Mouse (Mus musculus): Measurements from ENCODE around the gene Glycam1. TPM values are rescaled to one million over a fixed set of nuclear protein-coding genes. Genes with fewer than 3 reads are reported as not detected.

The Glycam1 gene
- polyA plus RNA-seq, 1 experiment from 2014 or later: not detected

- Histone ChIP-seq H3K9ac (replicated peaks; ENCODE audit: low read depth, low read length) (no peak overlapping the region), H3K4me1 (ENCODE audit: control insufficient read depth, insufficient read depth, low read length) (0 out of 2 replicates have a peak, but pooled peaks cover 5% of the 10 kb centered on the region), H3K36me3 (ENCODE audit: control insufficient read depth, insufficient read depth, low read length) (no peaks in the 10 kb centered on the region), H3K9me3 (ENCODE audit: control insufficient read depth, low read depth, low read length) (no peaks in the 10 kb centered on the region), H3K27me3 (ENCODE audit: control insufficient read depth, insufficient read depth, low read length) (no peaks in the 10 kb centered on the region; the same call in 1 of the 2 replicates), H3K4me3 (ENCODE audit: low read depth, low read length) (no peak overlapping the region), H3K4me2 (replicated peaks; ENCODE audit: low read depth, low read length) (no peak overlapping the region), H3K27ac (ENCODE audit: low read length) (no peak overlapping the region)
- ATAC-seq (ENCODE audit: insufficient number of reproducible peaks, insufficient read depth, low FRiP score, low read depth): no peak
- WGBS: 82% methylated on average over 7 of the region's 7 CpGs
These were observed 30.7 kb downstream of the Glycam1 start for GRCm38 (mm10) chr15:103534054-103534620.

DNA sequence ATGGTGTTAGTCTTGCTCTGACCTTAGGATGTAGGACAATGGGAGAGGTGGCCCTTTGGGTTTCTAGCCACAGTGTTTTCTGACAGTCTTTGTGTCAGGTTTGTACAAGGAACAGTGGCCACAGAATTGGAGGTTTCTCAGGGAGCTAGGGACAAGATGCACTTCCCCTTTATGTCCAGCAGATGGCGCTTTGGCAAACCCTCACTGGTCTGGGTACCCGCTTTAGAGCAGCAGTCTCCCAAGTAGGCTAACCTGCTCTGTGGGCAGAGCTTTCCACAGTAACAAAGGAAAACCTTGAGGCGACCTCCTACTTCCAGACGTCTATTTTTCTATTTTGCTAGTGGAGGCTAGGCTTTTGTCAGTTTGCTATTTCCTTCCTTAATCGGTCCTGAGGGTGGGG is 34.5 kb downstream of the Glycam1 start:
- H3K9me3 ChIP-seq (ENCODE audit: control insufficient read depth, low read depth, low read length): no peaks in the 10 kb centered on the region
- peak; percentile 70; the same call in 1 of the 2 replicates for ATAC-seq (ENCODE audit: insufficient number of reproducible peaks, insufficient read depth, low FRiP score, low read depth)
- no peak overlapping the region for H3K27ac ChIP-seq (ENCODE audit: low read length)
- H3K27me3 ChIP-seq (ENCODE audit: control insufficient read depth, insufficient read depth, low read length): no peaks in the 10 kb centered on the region
- H3K9ac ChIP-seq (replicated peaks; ENCODE audit: low read depth, low read length): no peak overlapping the region
- WGBS: 13% methylated on average over 5 of the region's 5 CpGs
- no peaks in the 10 kb centered on the region for H3K36me3 ChIP-seq (ENCODE audit: control insufficient read depth, insufficient read depth, low read length)
- 0 out of 2 replicates have a peak, but pooled peaks cover 3% of the 10 kb centered on the region for H3K4me1 ChIP-seq (ENCODE audit: control insufficient read depth, insufficient read depth, low read length)
- H3K4me3 ChIP-seq (ENCODE audit: low read depth, low read length): no peak overlapping the region
- H3K4me2 ChIP-seq (replicated peaks; ENCODE audit: low read depth, low read length): no peak overlapping the region

DNA sequence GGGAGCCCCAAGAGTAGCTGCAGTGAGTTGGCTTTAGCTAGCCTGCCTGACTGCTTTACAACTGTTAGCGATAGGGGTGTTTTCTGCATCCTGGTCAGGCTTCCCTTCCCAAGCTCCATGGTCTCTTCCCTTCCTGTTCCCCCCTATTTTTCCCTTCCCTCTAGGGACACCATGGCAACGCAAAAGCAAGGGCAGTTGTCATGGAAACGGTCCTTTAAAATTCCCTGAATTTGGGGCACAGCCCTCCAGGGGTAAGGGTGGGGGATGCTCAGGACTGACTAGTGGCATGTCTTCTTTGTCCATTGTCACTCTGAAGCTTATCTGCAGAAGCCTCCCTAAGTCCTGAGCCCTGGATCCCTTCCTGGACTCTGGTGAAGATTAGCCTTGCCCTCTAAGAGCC is 41.7 kb downstream of the Glycam1 start:
- Histone ChIP-seq H3K4me1 (ENCODE audit: control insufficient read depth, insufficient read depth, low read length) (0 out of 2 replicates have a peak, but pooled peaks cover 9% of the 10 kb centered on the region), H3K9me3 (ENCODE audit: control insufficient read depth, low read depth, low read length) (no peaks in the 10 kb centered on the region), H3K27me3 (ENCODE audit: control insufficient read depth, insufficient read depth, low read length) (no peaks in the 10 kb centered on the region), H3K36me3 (ENCODE audit: control insufficient read depth, insufficient read depth, low read length) (no peaks in the 10 kb centered on the region), H3K4me2 (replicated peaks; ENCODE audit: low read depth, low read length) (no peak overlapping the region), H3K9ac (replicated peaks; ENCODE audit: low read depth, low read length) (no peak overlapping the region), H3K4me3 (ENCODE audit: low read depth, low read length) (no peak overlapping the region), H3K27ac (ENCODE audit: low read length) (no peak overlapping the region)
- no peak for ATAC-seq (ENCODE audit: insufficient number of reproducible peaks, insufficient read depth, low FRiP score, low read depth)
- WGBS: 73% methylated on average over 3 of the region's 3 CpGs

DNA sequence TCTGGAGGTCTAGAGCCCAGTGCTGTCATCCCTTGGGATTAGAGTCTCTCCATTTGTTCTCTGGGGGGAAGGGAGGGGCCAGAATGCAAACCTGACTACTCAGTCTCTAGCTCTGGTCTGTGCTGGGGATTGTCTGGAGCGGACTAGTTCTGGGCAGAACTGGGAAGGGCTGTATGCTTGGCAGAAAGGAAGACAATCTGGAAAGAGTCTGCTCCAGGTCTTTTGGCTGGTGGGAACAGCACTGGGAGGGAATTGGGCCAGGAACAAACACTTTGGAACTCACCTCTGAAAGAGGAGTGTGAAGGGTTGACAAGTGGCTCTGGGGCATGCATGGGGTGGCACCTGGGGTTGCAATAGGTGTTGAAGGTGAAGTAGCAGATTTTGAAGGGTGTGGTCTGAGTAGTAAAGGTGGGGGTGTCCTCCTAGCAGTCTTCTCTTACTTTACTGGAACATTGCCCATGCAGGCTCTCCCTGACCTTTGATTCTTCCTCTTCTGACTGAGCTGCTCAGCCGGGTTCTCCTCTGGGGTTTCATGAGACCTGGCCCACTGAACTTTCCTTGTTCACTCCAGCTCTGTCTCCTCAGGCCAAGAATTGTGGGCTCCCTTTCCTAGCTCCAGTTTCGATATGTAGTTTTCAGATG is 42.3 kb downstream of the Glycam1 start:
- Histone ChIP-seq H3K27ac (ENCODE audit: low read length) (no peak overlapping the region), H3K36me3 (ENCODE audit: control insufficient read depth, insufficient read depth, low read length) (no peaks in the 10 kb centered on the region), H3K4me2 (replicated peaks; ENCODE audit: low read depth, low read length) (no peak overlapping the region), H3K4me1 (ENCODE audit: control insufficient read depth, insufficient read depth, low read length) (0 out of 2 replicates have a peak, but pooled peaks cover 9% of the 10 kb centered on the region), H3K9ac (replicated peaks; ENCODE audit: low read depth, low read length) (no peak overlapping the region), H3K9me3 (ENCODE audit: control insufficient read depth, low read depth, low read length) (no peaks in the 10 kb centered on the region), H3K27me3 (ENCODE audit: control insufficient read depth, insufficient read depth, low read length) (no peaks in the 10 kb centered on the region), H3K4me3 (ENCODE audit: low read depth, low read length) (no peak overlapping the region)
- no peak for ATAC-seq (ENCODE audit: insufficient number of reproducible peaks, insufficient read depth, low FRiP score, low read depth)
- whole genome bisulfite sequencing: 65% methylated on average over 3 of the region's 3 CpGs

GRCm38 (mm10) chr15:103519386-103520378 is 45.2 kb downstream of the Glycam1 start:
- Histone ChIP-seq H3K9me3 (ENCODE audit: control insufficient read depth, low read depth, low read length) (no peaks in the 10 kb centered on the region), H3K4me1 (ENCODE audit: control insufficient read depth, insufficient read depth, low read length) (peaks cover 16% of the 10 kb centered on the region; the same call in 1 of the 2 replicates), H3K36me3 (ENCODE audit: control insufficient read depth, insufficient read depth, low read length) (no peaks in the 10 kb centered on the region), H3K27me3 (ENCODE audit: control insufficient read depth, insufficient read depth, low read length) (no peaks in the 10 kb centered on the region), H3K27ac (ENCODE audit: low read length) (no peak overlapping the region), H3K9ac (replicated peaks; ENCODE audit: low read depth, low read length) (no peak overlapping the region), H3K4me2 (replicated peaks; ENCODE audit: low read depth, low read length) (no peak overlapping the region), H3K4me3 (ENCODE audit: low read depth, low read length) (no peak overlapping the region)
- no peak for ATAC-seq (ENCODE audit: insufficient number of reproducible peaks, insufficient read depth, low FRiP score, low read depth)
- 33% methylated on average over 4 of the region's 4 CpGs for WGBS

DNA sequence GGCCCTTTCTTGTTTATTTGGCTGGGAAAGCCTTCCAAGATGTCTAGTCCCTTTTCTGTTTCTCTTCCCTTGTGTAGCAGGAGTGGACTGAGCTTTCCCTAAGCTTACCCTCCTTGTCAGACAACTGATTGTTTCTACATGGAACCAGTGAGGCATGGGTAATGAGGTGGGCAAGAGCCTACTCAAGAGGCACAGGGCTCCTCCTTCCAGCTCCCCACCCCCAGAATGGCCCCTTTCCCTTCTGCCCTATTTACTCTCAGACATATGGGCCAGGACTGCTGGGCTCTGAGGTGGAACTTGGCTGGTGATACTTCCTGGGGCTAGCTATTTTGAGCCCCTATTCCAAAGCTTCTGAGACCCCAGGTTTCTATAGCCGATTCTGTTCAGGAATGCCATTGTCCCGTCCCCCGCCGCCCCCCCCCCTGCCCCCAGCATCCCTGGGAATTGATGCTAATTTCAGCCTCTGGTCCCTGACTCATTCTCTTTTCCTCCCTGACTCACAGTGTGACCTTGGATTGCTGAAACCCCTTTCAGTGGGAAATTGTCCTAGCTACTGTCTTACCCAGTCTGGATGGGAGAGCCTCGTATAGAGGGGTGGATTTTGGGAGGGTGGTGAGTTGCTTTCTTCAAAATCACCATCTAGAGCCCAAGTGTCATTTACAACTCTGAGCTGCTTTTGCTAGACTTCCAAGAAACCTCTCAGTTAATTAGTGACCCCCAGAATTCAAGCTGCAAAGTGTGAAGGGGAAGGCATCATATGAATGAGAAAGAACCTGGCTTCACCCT is 46.1 kb downstream of the Glycam1 start:
- peak overlapping the region; percentile 4; the same call in 1 of the 2 replicates for H3K27ac ChIP-seq (ENCODE audit: low read length)
- ATAC-seq (ENCODE audit: insufficient number of reproducible peaks, insufficient read depth, low FRiP score, low read depth): no peak

DNA sequence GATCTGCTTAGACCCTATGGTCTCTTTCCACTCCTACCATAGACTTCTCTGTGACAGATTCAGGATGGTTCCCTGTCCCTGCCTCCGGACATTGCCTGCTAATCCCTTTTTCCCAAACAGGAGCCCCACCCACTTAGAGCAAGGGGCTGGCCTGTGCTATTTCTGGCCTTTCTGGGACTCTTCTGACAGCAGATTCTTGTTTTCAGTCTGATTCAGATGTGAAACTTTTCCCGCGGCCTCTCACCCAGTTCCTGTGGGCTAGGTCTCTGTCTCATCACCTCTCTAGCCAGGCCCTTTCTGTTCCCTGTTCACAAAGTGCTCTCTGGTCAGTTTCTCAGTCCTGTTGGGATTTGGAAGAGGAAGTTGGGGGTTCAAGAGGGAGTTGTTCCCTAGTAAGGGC is 50.0 kb downstream of the Glycam1 start:
- no peaks in the 10 kb centered on the region for H3K36me3 ChIP-seq (ENCODE audit: control insufficient read depth, insufficient read depth, low read length)
- no peaks in the 10 kb centered on the region for H3K27me3 ChIP-seq (ENCODE audit: control insufficient read depth, insufficient read depth, low read length)
- 33% methylated on average over 3 of the region's 3 CpGs for WGBS
- no peak overlapping the region for H3K9ac ChIP-seq (replicated peaks; ENCODE audit: low read depth, low read length)
- H3K9me3 ChIP-seq (ENCODE audit: control insufficient read depth, low read depth, low read length): no peaks in the 10 kb centered on the region
- H3K4me3 ChIP-seq (ENCODE audit: low read depth, low read length): no peak overlapping the region
- ATAC-seq (ENCODE audit: insufficient number of reproducible peaks, insufficient read depth, low FRiP score, low read depth): no peak
- peaks cover 24% of the 10 kb centered on the region; the same call in 1 of the 2 replicates for H3K4me1 ChIP-seq (ENCODE audit: control insufficient read depth, insufficient read depth, low read length)
- peak overlapping the region; percentile 44 for H3K4me2 ChIP-seq (replicated peaks; ENCODE audit: low read depth, low read length)
- no peak overlapping the region for H3K27ac ChIP-seq (ENCODE audit: low read length)

More for the DNA sequence above, 46.1 kb downstream of the Glycam1 start:
- Histone ChIP-seq H3K9ac (replicated peaks; ENCODE audit: low read depth, low read length) (no peak overlapping the region), H3K4me1 (ENCODE audit: control insufficient read depth, insufficient read depth, low read length) (peaks cover 17% of the 10 kb centered on the region; the same call in 1 of the 2 replicates), H3K9me3 (ENCODE audit: control insufficient read depth, low read depth, low read length) (no peaks in the 10 kb centered on the region), H3K36me3 (ENCODE audit: control insufficient read depth, insufficient read depth, low read length) (no peaks in the 10 kb centered on the region), H3K27me3 (ENCODE audit: control insufficient read depth, insufficient read depth, low read length) (no peaks in the 10 kb centered on the region), H3K4me3 (ENCODE audit: low read depth, low read length) (no peak overlapping the region), H3K4me2 (replicated peaks; ENCODE audit: low read depth, low read length) (no peak overlapping the region)
- 28% methylated on average over 5 of the region's 5 CpGs for WGBS

Measured in stomach, embryonic 14.5 days (tissue).